Mouse (Mus musculus) olfactory bulb, adult 2 months (tissue): ENCODE measurements around the gene Gm28042. TPM values are rescaled to one million over a fixed set of nuclear protein-coding genes. Genes with fewer than 3 reads are reported as not detected.

Source experiments
- H3K27ac ChIP-seq: fragments of 200-500 bp; 2 replicates; pipeline ENCODE4 v1.5.1; 2012; ENCODE audit warnings: low read depth, low read length; ENCODE audit not compliant: insufficient read depth
- H3K4me1 ChIP-seq: fragments of 200-500 bp; 2 replicates; pipeline ENCODE4 v1.6.1; 2012; ENCODE audit warnings: low read length; ENCODE audit not compliant: control insufficient read depth, insufficient read depth
- H3K4me3 ChIP-seq: fragments of 200-500 bp; 2 replicates; pipeline ENCODE4 v1.5.1; 2012; ENCODE audit warnings: mild to moderate bottlenecking, low read depth, low read length, moderate library complexity; ENCODE audit not compliant: insufficient read depth
- CTCF ChIP-seq: fragments of 200-500 bp; IDR thresholded peaks from 2 replicates; pipeline ENCODE4 v1.5.1; 2012; ENCODE audit warnings: low read depth, mild to moderate bottlenecking, low read length, moderate library complexity; ENCODE audit not compliant: insufficient read depth
- POLR2A ChIP-seq: fragments of 200-500 bp; IDR thresholded peaks from 2 replicates; pipeline ENCODE4 v1.6.1; 2012; ENCODE audit warnings: mild to moderate bottlenecking, low read depth, low read length, moderate library complexity; ENCODE audit not compliant: insufficient read depth
- WGBS: fragments of 180-500 bp; shearing (Covaris S2); methylation state at CpG from one replicate; pipeline ENCODE4 v1.1.7; 2018; 5-methylcytosine and 5-hydroxymethylcytosine counted together
- polyA plus RNA-seq: library from polyadenylated mRNA; stranded (reverse); fragments of >200 nt; gene quantifications from 2 replicates; pipeline ENCODE4 v1.2.4, GENCODE M21; 2012; ENCODE audit warnings: low replicate concordance; ENCODE audit not compliant: missing spikeins, insufficient read depth, insufficient read length

Gm28042 gene
- polyA plus RNA-seq, 1 experiment, result not detected

DNA sequence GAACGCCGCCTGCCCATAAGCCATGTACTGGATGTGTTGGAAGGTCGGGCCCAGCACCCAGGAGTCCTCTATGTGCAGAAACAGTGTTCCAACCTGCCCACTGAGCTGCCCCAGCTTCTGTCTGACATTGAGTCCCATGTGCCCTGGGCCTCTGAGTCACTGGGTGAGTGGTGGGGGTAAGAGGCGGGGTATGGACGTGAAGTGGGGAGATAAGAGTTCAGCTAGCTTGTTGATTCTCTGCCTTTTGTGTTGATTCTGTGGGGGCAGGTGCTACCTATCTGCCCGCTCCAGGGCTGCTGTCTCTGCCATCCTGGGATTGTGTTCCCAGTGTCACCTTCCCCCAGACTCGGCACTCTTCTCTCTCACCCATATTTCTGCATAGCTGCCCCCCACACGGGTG, 3.1 kb downstream of the Gm28042 start:
- 89% methylated on average over 8 of the region's 8 CpGs for WGBS
- Histone ChIP-seq H3K4me3 (no peak overlapping the region), H3K27ac (no peak overlapping the region), H3K4me1 (peaks cover 8% of the 10 kb centered on the region)
- TF ChIP-seq CTCF (no peak), POLR2A (no peak)

DNA sequence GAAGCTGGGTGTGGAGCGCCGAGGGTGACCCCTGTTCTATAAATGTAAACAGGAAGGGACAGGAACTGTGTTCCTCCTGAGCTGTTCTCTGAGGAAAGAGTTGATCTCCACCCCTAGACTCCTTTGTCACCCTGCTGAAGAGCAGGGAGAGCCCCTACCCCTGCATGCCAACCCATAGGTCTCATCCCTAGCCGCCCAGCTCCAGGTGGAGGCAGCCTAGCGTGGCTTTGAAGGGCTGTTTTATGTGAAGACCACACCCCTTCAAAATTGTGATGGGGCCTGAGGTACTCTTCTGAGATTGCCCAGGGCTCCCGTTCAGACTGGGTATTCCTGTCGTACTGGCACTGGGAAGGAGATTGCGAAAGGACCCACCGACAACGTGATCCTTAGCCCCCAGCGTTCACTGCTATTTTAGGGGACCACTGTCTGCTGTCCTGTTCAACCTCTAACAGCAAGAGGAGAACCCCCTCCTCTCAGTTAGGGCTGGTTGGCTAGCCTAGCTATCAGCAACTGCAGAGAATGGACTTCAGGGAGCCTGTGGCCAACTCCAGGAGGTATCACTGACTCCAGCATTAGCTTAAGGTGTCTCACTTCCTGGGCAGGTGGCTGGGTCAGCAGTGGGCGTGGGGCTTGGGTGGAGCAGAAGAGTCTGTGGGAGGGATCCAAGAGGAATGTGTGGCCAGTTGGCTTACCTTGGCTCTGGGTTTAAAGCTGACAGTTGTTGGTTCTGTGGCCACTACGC, 5.6 kb downstream of the Gm28042 start, which contains the start of gene Pla2g4b:
Gene Pla2g4b, plus strand, starts transcription at position 692 of the 742 bp plus-strand sequence.
- TF ChIP-seq CTCF (no peak), POLR2A (no peak)
- peaks cover 2% of the 10 kb centered on the region; the same call in 1 of the 2 replicates for H3K4me1 ChIP-seq
- H3K4me3 ChIP-seq, result no peak within 1 kb of the TSS
- 94% methylated on average over 12 of the region's 12 CpGs for WGBS
- H3K27ac ChIP-seq, result no peak within 1 kb of the TSS

GRCm38 (mm10) chr2:120033726-120034125, 6.4 kb downstream of the Gm28042 start:
- Histone ChIP-seq H3K4me1 (no peaks in the 10 kb centered on the region), H3K27ac (no peak overlapping the region), H3K4me3 (no peak overlapping the region)
- 81% methylated on average over 5 of the region's 5 CpGs for WGBS
- TF ChIP-seq CTCF (no peak), POLR2A (no peak)

GRCm38 (mm10) chr2:120037744-120038143, 10.5 kb downstream of the Gm28042 start:
- Histone ChIP-seq H3K4me3 (no peak overlapping the region), H3K27ac (no peak overlapping the region), H3K4me1 (no peaks in the 10 kb centered on the region)
- no peak for TF ChIP-seq CTCF
- no peak for TF ChIP-seq POLR2A
- WGBS, result 93% methylated on average over 9 of the region's 9 CpGs

- no peak overlapping the region for H3K27ac ChIP-seq
- no peak overlapping the region for H3K4me3 ChIP-seq
- WGBS, result 81% methylated on average over 5 of the region's 5 CpGs
- TF ChIP-seq POLR2A (no peak), CTCF (no peak)
- H3K4me1 ChIP-seq, result peaks cover 15% of the 10 kb centered on the region
Observed at GRCm38 (mm10) chr2:120040991-120041390, 13.7 kb downstream of the Gm28042 start.

DNA sequence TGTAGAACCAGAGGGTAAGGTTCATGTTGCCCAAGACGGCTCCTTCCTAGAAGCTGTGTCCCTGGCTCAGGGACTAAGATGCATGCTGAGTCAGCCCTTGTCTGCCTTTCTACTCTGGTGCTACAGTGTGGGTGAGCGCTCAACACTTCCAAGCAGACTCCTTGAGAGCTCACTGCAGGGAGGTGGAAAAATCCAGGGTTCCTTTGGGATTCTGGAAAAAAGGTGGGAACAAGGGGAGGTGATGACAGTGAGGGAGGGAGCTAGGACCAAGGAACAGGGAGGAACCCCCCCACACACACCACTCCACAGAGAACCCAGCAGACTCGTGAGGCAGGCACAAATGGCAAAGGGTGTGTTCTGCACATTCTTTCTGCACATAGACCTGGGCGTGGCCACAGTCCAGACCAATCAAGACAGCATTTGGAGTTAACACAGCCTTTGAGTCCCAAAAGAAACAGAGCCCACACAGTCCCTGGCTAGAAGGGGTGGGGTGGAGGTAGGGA, 16.9 kb downstream of the Gm28042 start:
- no peak overlapping the region for H3K27ac ChIP-seq
- TF ChIP-seq CTCF (no peak), POLR2A (no peak)
- H3K4me1 ChIP-seq, result peaks cover 25% of the 10 kb centered on the region
- WGBS, result 45% methylated on average over 4 of the region's 4 CpGs
- H3K4me3 ChIP-seq, result no peak overlapping the region

DNA sequence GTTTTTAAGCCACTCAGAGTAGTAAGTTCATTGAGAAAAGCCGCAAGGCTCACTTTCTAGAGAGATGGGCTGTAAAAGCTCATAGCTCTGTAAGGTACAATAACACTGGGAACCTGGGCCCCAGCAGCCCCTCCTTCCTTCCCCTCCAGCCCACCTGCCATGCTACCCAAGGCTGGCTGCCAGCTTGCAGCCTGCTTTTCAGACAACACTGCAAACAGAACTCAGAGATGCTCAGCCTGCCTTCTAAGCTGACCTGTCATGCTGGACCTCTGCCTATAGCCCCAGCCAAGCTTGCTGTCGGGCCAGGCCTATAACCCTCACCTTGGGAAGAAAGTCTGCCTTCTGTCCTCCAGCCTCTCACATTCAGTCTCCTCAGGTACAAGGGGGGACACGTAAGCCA, 17.4 kb downstream of the Gm28042 start:
- Histone ChIP-seq H3K27ac (no peak overlapping the region), H3K4me3 (no peak overlapping the region), H3K4me1 (peaks cover 25% of the 10 kb centered on the region)
- WGBS, result 87% methylated on average over 3 of the region's 3 CpGs
- TF ChIP-seq POLR2A, result no peak
- no peak for TF ChIP-seq CTCF

DNA sequence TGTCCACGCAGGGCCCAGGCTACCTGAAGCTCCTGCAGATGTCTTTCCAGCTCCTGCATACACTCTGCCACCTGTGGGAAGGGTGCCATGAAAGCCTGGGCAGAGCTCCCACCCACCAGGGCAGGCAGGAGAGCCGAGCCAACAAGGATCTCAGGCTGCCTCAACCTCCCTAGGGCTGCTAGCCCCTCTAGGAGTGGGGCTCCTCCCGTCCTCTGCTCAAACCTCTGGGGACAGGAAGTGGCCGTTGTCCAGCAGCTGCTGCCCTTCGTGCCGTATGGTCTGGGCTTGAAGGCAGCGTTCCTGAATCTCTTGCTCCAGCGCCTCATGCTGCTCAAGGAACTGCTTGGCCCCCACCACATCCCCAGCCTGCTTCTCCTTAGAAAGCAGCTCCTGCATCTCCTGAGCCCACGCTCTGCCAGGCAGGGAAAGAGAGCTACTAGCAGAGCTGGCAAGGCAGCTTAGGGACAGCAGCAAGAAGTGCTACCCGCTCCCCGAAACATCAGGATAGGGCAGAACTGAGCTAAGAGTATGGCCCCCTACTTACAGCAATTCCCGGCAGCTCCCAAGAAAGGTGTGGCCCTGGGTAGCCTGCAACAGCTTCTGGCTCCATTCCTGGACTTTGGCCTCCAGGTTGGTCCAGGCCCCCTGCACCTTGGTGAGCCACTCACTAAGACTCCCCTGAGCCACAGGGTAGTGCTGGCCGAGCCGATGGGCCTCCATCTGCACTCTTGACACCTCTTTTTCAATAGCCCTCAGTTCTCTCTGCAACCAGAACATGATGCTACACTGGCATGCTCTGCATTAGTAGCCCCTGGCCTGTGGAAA, 19.4 kb downstream of the Gm28042 start:
- H3K4me3 ChIP-seq, result no peak overlapping the region
- TF ChIP-seq CTCF (no peak), POLR2A (no peak)
- H3K4me1 ChIP-seq, result peaks cover 25% of the 10 kb centered on the region
- no peak overlapping the region for H3K27ac ChIP-seq
- 64% methylated on average over 14 of the region's 14 CpGs for WGBS

GRCm38 (mm10) chr2:120048173-120048572, 20.9 kb downstream of the Gm28042 start:
- 86% methylated on average over 9 of the region's 9 CpGs for WGBS
- H3K4me3 ChIP-seq, result no peak overlapping the region
- no peak for TF ChIP-seq POLR2A
- peaks cover 25% of the 10 kb centered on the region for H3K4me1 ChIP-seq
- H3K27ac ChIP-seq, result no peak overlapping the region
